Mouse (Mus musculus) olfactory bulb, adult 2 months (tissue): ENCODE measurements around the gene Lrmda.

Experiments
- CTCF ChIP-seq: fragments of 200-500 bp; IDR thresholded peaks from 2 replicates; pipeline ENCODE4 v1.5.1; 2012; ENCODE audit warnings: low read depth, mild to moderate bottlenecking, low read length, moderate library complexity; ENCODE audit not compliant: insufficient read depth
- POLR2A ChIP-seq: fragments of 200-500 bp; IDR thresholded peaks from 2 replicates; pipeline ENCODE4 v1.6.1; 2012; ENCODE audit warnings: mild to moderate bottlenecking, low read depth, low read length, moderate library complexity; ENCODE audit not compliant: insufficient read depth

GRCm38 (mm10) chr14:22326218-22326964 lies 306.9 kb downstream of the Lrmda start:
- TF ChIP-seq POLR2A: no peak
- TF ChIP-seq CTCF: no peak
